Mouse (Mus musculus): Measurements from ENCODE around the gene Ntng1. TPM values are rescaled to one million over a fixed set of nuclear protein-coding genes. Genes with fewer than 3 reads are reported as not detected.

Ntng1 gene
- total and polyA plus RNA-seq, 2 experiments = not detected

- Histone ChIP-seq H3K27me3 (ENCODE audit: control insufficient read depth, insufficient read depth, low read length) (no peaks in the 10 kb centered on the region), H3K4me1 (ENCODE audit: control insufficient read depth, insufficient read depth, low read length) (no peaks in the 10 kb centered on the region), H3K36me3 (ENCODE audit: control insufficient read depth, insufficient read depth, low read length) (no peaks in the 10 kb centered on the region), H3K9ac (ENCODE audit: low read depth, low read length) (no peak overlapping the region), H3K27ac (replicated peaks; ENCODE audit: insufficient read depth, low read depth, low read length) (no peak overlapping the region), H3K4me3 (ENCODE audit: insufficient read depth, low read depth, low read length) (no peak overlapping the region), H3K79me2 (ENCODE audit: control insufficient read depth, insufficient read depth, low read length) (no peaks in the 10 kb centered on the region)
- TF ChIP-seq CTCF (IDR thresholded peaks at IDR 0.05; ENCODE audit: low read depth, low read length) = no peak
- no peak for TF ChIP-seq POLR2A (IDR thresholded peaks at IDR 0.05; ENCODE audit: extremely low read depth, insufficient read depth, low read length)
- 78% methylated on average over 4 of the region's 4 CpGs for WGBS
- no peak for DNase-seq (ENCODE audit: extremely low read depth, low read depth, low spot score)
Measured at GRCm38 (mm10) chr3:109917077-109917476, 226.7 kb downstream of the Ntng1 start.

- DNase-seq (ENCODE audit: extremely low read depth, low read depth, low spot score) = no peak
- Histone ChIP-seq H3K79me2 (ENCODE audit: control insufficient read depth, insufficient read depth, low read length) (no peaks in the 10 kb centered on the region), H3K27me3 (ENCODE audit: control insufficient read depth, insufficient read depth, low read length) (no peaks in the 10 kb centered on the region), H3K36me3 (ENCODE audit: control insufficient read depth, insufficient read depth, low read length) (no peaks in the 10 kb centered on the region), H3K4me1 (ENCODE audit: control insufficient read depth, insufficient read depth, low read length) (no peaks in the 10 kb centered on the region), H3K4me3 (ENCODE audit: insufficient read depth, low read depth, low read length) (no peak overlapping the region), H3K9ac (ENCODE audit: low read depth, low read length) (no peak overlapping the region), H3K27ac (replicated peaks; ENCODE audit: insufficient read depth, low read depth, low read length) (no peak overlapping the region)
- TF ChIP-seq POLR2A (IDR thresholded peaks at IDR 0.05; ENCODE audit: extremely low read depth, insufficient read depth, low read length) = no peak
- TF ChIP-seq CTCF (IDR thresholded peaks at IDR 0.05; ENCODE audit: low read depth, low read length) = no peak
- 66% methylated on average over 5 of the region's 5 CpGs for whole genome bisulfite sequencing
Measured at GRCm38 (mm10) chr3:109914226-109914625, 229.6 kb downstream of the Ntng1 start.

GRCm38 (mm10) chr3:109890600-109890999 is 253.2 kb downstream of the Ntng1 start:
- Histone ChIP-seq H3K9ac (ENCODE audit: low read depth, low read length) (no peak overlapping the region), H3K27ac (replicated peaks; ENCODE audit: insufficient read depth, low read depth, low read length) (no peak overlapping the region), H3K79me2 (ENCODE audit: control insufficient read depth, insufficient read depth, low read length) (no peaks in the 10 kb centered on the region), H3K27me3 (ENCODE audit: control insufficient read depth, insufficient read depth, low read length) (no peaks in the 10 kb centered on the region), H3K4me1 (ENCODE audit: control insufficient read depth, insufficient read depth, low read length) (no peaks in the 10 kb centered on the region), H3K4me3 (ENCODE audit: insufficient read depth, low read depth, low read length) (no peak overlapping the region), H3K36me3 (ENCODE audit: control insufficient read depth, insufficient read depth, low read length) (no peaks in the 10 kb centered on the region)
- no peak for TF ChIP-seq POLR2A (IDR thresholded peaks at IDR 0.05; ENCODE audit: extremely low read depth, insufficient read depth, low read length)
- TF ChIP-seq CTCF (IDR thresholded peaks at IDR 0.05; ENCODE audit: low read depth, low read length) = no peak
- WGBS = 63% methylated on average over 1 of the region's 1 CpGs
- no peak for DNase-seq (ENCODE audit: extremely low read depth, low read depth, low spot score)

DNA sequence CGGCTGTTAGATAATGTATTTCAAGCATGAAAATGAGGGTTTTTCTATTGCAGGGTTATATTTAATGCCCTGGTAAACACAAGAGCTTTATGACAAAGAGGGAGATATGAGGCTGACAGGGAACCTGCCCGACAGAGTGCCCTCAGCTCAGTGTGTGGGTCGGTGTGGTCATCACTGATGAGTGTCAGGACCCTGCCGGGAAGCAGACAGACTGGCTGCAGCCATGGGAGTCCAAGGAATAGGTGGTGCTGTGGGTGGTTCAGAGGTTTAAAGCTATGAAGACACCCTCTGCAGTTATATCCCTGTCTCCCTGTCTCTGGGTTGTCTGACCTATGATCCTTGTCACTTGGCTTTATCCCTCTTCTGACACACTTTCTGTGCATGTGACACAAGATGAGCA is 258.1 kb downstream of the Ntng1 start:
- Histone ChIP-seq H3K36me3 (ENCODE audit: control insufficient read depth, insufficient read depth, low read length) (no peaks in the 10 kb centered on the region), H3K4me1 (ENCODE audit: control insufficient read depth, insufficient read depth, low read length) (no peaks in the 10 kb centered on the region), H3K27ac (replicated peaks; ENCODE audit: insufficient read depth, low read depth, low read length) (no peak overlapping the region), H3K4me3 (ENCODE audit: insufficient read depth, low read depth, low read length) (no peak overlapping the region), H3K79me2 (ENCODE audit: control insufficient read depth, insufficient read depth, low read length) (no peaks in the 10 kb centered on the region), H3K9ac (ENCODE audit: low read depth, low read length) (no peak overlapping the region), H3K27me3 (ENCODE audit: control insufficient read depth, insufficient read depth, low read length) (no peaks in the 10 kb centered on the region)
- 63% methylated on average over 4 of the region's 4 CpGs for WGBS
- TF ChIP-seq CTCF (IDR thresholded peaks at IDR 0.05; ENCODE audit: low read depth, low read length) (no peak), POLR2A (IDR thresholded peaks at IDR 0.05; ENCODE audit: extremely low read depth, insufficient read depth, low read length) (no peak)
- DNase-seq (ENCODE audit: extremely low read depth, low read depth, low spot score) = peak; percentile 35

DNA sequence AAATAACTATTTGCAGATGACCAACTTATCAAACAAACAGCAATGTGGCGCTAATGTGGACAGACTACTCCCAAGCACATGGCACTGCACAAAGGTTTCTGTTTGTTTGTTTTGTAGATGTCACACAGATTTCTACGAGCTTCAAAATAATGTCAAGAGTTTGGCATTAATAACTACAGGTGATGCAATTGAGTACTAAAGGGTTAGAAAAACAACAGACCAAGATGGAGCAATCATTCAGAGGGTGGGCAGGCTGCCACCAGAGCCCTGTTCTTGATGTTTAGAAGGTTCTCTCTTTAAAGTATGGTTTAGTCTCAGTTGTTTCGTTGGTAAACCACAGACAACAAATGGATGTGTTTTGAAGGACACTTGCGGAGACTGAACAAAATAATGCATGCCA is 264.8 kb downstream of the Ntng1 start:
- Histone ChIP-seq H3K4me3 (ENCODE audit: insufficient read depth, low read depth, low read length) (no peak overlapping the region), H3K79me2 (ENCODE audit: control insufficient read depth, insufficient read depth, low read length) (no peaks in the 10 kb centered on the region), H3K36me3 (ENCODE audit: control insufficient read depth, insufficient read depth, low read length) (no peaks in the 10 kb centered on the region), H3K27me3 (ENCODE audit: control insufficient read depth, insufficient read depth, low read length) (no peaks in the 10 kb centered on the region), H3K9ac (ENCODE audit: low read depth, low read length) (no peak overlapping the region), H3K27ac (replicated peaks; ENCODE audit: insufficient read depth, low read depth, low read length) (no peak overlapping the region), H3K4me1 (ENCODE audit: control insufficient read depth, insufficient read depth, low read length) (no peaks in the 10 kb centered on the region)
- WGBS = 43% methylated on average over 4 of the region's 4 CpGs
- no peak for TF ChIP-seq CTCF (IDR thresholded peaks at IDR 0.05; ENCODE audit: low read depth, low read length)
- no peak for TF ChIP-seq POLR2A (IDR thresholded peaks at IDR 0.05; ENCODE audit: extremely low read depth, insufficient read depth, low read length)
- DNase-seq (ENCODE audit: extremely low read depth, low read depth, low spot score) = peak; percentile 93

GRCm38 (mm10) chr3:109871986-109872385 is 271.8 kb downstream of the Ntng1 start:
- peak; percentile 17 for DNase-seq (ENCODE audit: extremely low read depth, low read depth, low spot score)
- H3K79me2 ChIP-seq (ENCODE audit: control insufficient read depth, insufficient read depth, low read length) = no peaks in the 10 kb centered on the region

More at GRCm38 (mm10) chr3:109871986-109872385, 271.8 kb downstream of the Ntng1 start:
- Histone ChIP-seq H3K27ac (replicated peaks; ENCODE audit: insufficient read depth, low read depth, low read length) (no peak overlapping the region), H3K9ac (ENCODE audit: low read depth, low read length) (no peak overlapping the region), H3K36me3 (ENCODE audit: control insufficient read depth, insufficient read depth, low read length) (no peaks in the 10 kb centered on the region), H3K27me3 (ENCODE audit: control insufficient read depth, insufficient read depth, low read length) (no peaks in the 10 kb centered on the region), H3K4me1 (ENCODE audit: control insufficient read depth, insufficient read depth, low read length) (no peaks in the 10 kb centered on the region), H3K4me3 (ENCODE audit: insufficient read depth, low read depth, low read length) (no peak overlapping the region)
- TF ChIP-seq CTCF (IDR thresholded peaks at IDR 0.05; ENCODE audit: low read depth, low read length) = no peak
- no peak for TF ChIP-seq POLR2A (IDR thresholded peaks at IDR 0.05; ENCODE audit: extremely low read depth, insufficient read depth, low read length)
- 67% methylated on average over 17 of the region's 17 CpGs for WGBS
